Mouse (Mus musculus) right cerebral cortex, adult 18-20 months (tissue): Measurements from ENCODE around the gene Pcgf1.

Experiments
- DNase-seq: peaks from one replicate; pipeline ENCODE4 v3.0.0; 2022; ENCODE audit warnings: mixed read lengths

The Pcgf1 gene

DNA sequence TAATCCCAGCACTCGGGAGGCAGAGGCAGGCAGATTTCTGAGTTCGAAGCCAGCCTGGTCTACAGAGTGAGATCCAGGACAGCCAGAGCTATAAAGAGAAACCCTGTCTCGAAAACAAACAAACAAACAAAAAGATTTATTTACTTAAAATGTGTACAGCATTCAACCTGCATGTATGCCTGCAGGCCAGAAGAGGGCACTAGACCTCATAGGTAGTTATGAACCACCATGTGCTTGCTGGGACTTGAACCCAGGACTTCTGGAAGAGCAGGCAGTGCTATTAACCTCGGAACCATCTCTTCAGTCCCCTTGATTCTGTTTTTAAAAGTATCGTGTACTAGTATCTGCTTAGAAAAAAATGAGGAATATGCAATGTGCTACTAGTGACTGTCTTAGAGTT is 49.8 kb downstream of the Pcgf1 start:
- no peak for DNase-seq
